Comparison of ENCODE assay signal across 32 mouse cellular contexts in genomic region chr2:166069164-166069563, GRCm38 (mm10).
"Had no signal": no experiment of that assay in that cellular context is flagged by ENCODE, and none has a peak within 500 bp of the region (broad histone marks: within the 10 kb centered on the region; RNA-seq: fewer than 3 reads in every experiment).

No protein-coding gene starts in this region.

- H3K27me3 ChIP-seq: limb, embryonic 12.5 days; limb, embryonic 13.5 days; limb, embryonic 15.5 days; liver, embryonic 12.5 days; liver, embryonic 13.5 days; liver, embryonic 15.5 days; lung, embryonic 15.5 days; megakaryocyte, embryonic 14.5 days; midbrain, embryonic 12.5 days; midbrain, embryonic 13.5 days; midbrain, embryonic 15.5 days; neural tube, embryonic 12.5 days; neural tube, embryonic 13.5 days had no signal

- H3K27ac ChIP-seq: limb, embryonic 12.5 days; limb, embryonic 13.5 days; limb, embryonic 15.5 days; liver, embryonic 12.5 days; liver, embryonic 13.5 days; liver, embryonic 14.5 days; liver, embryonic 15.5 days; lung, embryonic 15.5 days; macrophage; midbrain, embryonic 10.5 days; midbrain, embryonic 12.5 days; midbrain, embryonic 13.5 days; midbrain, embryonic 15.5 days; neural tube, embryonic 12.5 days; neural tube, embryonic 13.5 days had no signal

- ATAC-seq: liver, embryonic 12.5 days; liver, postnatal 0 days; lung, postnatal 0 days; midbrain, embryonic 13.5 days; midbrain, embryonic 15.5 days; midbrain, embryonic 16.5 days had no signal

- DNase-seq: left cerebral cortex, postnatal 4 days; liver; liver, embryonic 13.5 days; liver, postnatal 0 days; lung, adult 18-20 months; lung, adult 2 months; lung, embryonic 14.5 days; lung, postnatal 10 days; lung, postnatal 14 days; lung, postnatal 36 days; lung, postnatal 4 days; midbrain, embryonic 14.5 days had no signal

- H3K4me1 ChIP-seq: limb, embryonic 12.5 days; limb, embryonic 13.5 days; limb, embryonic 15.5 days; liver, embryonic 12.5 days; liver, embryonic 13.5 days; liver, embryonic 15.5 days; lung, embryonic 15.5 days; midbrain, embryonic 15.5 days; neural tube, embryonic 12.5 days had no signal

- H3K9ac ChIP-seq: limb, embryonic 12.5 days; limb, embryonic 13.5 days; limb, embryonic 15.5 days; liver, embryonic 12.5 days; liver, embryonic 13.5 days; liver, embryonic 14.5 days; liver, embryonic 15.5 days; liver, postnatal 0 days; lung, embryonic 14.5 days; lung, embryonic 15.5 days; midbrain, embryonic 12.5 days; midbrain, embryonic 13.5 days; midbrain, embryonic 15.5 days; neural tube, embryonic 12.5 days; neural tube, embryonic 13.5 days had no signal

- H3K9me3 ChIP-seq: limb, embryonic 12.5 days; limb, embryonic 13.5 days; limb, embryonic 15.5 days; liver, embryonic 12.5 days; liver, embryonic 13.5 days; liver, embryonic 15.5 days; lung, embryonic 15.5 days; megakaryocyte, embryonic 14.5 days; midbrain, embryonic 10.5 days; midbrain, embryonic 12.5 days; midbrain, embryonic 13.5 days; midbrain, embryonic 15.5 days; neural tube, embryonic 12.5 days; neural tube, embryonic 13.5 days had no signal

- H3K4me3 ChIP-seq: limb, embryonic 12.5 days; limb, embryonic 13.5 days; limb, embryonic 15.5 days; liver, embryonic 12.5 days; liver, embryonic 13.5 days; liver, embryonic 15.5 days; lung, embryonic 15.5 days; megakaryocyte, embryonic 14.5 days; midbrain, embryonic 10.5 days; midbrain, embryonic 12.5 days; midbrain, embryonic 13.5 days; midbrain, embryonic 15.5 days; myocyte; neural tube, embryonic 12.5 days; neural tube, embryonic 13.5 days had no signal

- H3K4me2 ChIP-seq: limb, embryonic 12.5 days; limb, embryonic 13.5 days; limb, embryonic 15.5 days; liver, embryonic 11.5 days; liver, embryonic 12.5 days; liver, embryonic 13.5 days; liver, embryonic 15.5 days; lung, embryonic 14.5 days; lung, embryonic 15.5 days; midbrain, embryonic 11.5 days; midbrain, embryonic 12.5 days; midbrain, embryonic 13.5 days; midbrain, embryonic 15.5 days; neural tube, embryonic 12.5 days; neural tube, embryonic 13.5 days had no signal
